Mouse (Mus musculus): Measurements from ENCODE around the gene Pkn2.

Pkn2 gene

GRCm38 (mm10) chr3:142834024-142834423 is 47.8 kb downstream of the Pkn2 start:
- no peak for DNase-seq (ENCODE audit: low spot score)

- DNase-seq (ENCODE audit: low spot score): no peak
Observed at GRCm38 (mm10) chr3:142832910-142833309, 48.9 kb downstream of the Pkn2 start.

- DNase-seq (ENCODE audit: low spot score): no peak
Observed at GRCm38 (mm10) chr3:142826449-142827146, 55.2 kb downstream of the Pkn2 start.

- no peak for DNase-seq (ENCODE audit: low spot score)
Observed at GRCm38 (mm10) chr3:142823606-142824005, 58.2 kb downstream of the Pkn2 start.

- no peak for DNase-seq (ENCODE audit: low spot score)
Observed at GRCm38 (mm10) chr3:142817506-142817905, 64.3 kb downstream of the Pkn2 start.

GRCm38 (mm10) chr3:142811582-142811981 is 70.2 kb downstream of the Pkn2 start:
- DNase-seq (ENCODE audit: low spot score): no peak

GRCm38 (mm10) chr3:142795587-142795986 is 86.2 kb downstream of the Pkn2 start:
- no peak for DNase-seq (ENCODE audit: low spot score)

GRCm38 (mm10) chr3:142786423-142787072 is 95.3 kb downstream of the Pkn2 start:
- DNase-seq (ENCODE audit: low spot score): no peak

GRCm38 (mm10) chr3:142777227-142777626 is 104.6 kb downstream of the Pkn2 start:
- DNase-seq (ENCODE audit: low spot score): no peak

GRCm38 (mm10) chr3:142773538-142774191 is 108.1 kb downstream of the Pkn2 start:
- no peak for DNase-seq (ENCODE audit: low spot score)

- no peak for DNase-seq (ENCODE audit: low spot score)
Observed at GRCm38 (mm10) chr3:142770518-142770917, 111.3 kb downstream of the Pkn2 start.

- no peak for DNase-seq (ENCODE audit: low spot score)
Observed at GRCm38 (mm10) chr3:142768498-142768897, 113.3 kb downstream of the Pkn2 start.

- DNase-seq (ENCODE audit: low spot score): no peak
Observed at GRCm38 (mm10) chr3:142765778-142766165, 116.0 kb downstream of the Pkn2 start.

GRCm38 (mm10) chr3:142764995-142765777 is 116.6 kb downstream of the Pkn2 start, which contains the start of gene Gtf2b:
TSS of gene Gtf2b (plus strand) at chr3:142765045.
- DNase-seq (ENCODE audit: low spot score): peak; percentile 96

- no peak for DNase-seq (ENCODE audit: low spot score)
Observed at GRCm38 (mm10) chr3:142760356-142760755, 121.4 kb downstream of the Pkn2 start.

- no peak for DNase-seq (ENCODE audit: low spot score)
Observed at GRCm38 (mm10) chr3:142758593-142758992, 123.2 kb downstream of the Pkn2 start.

GRCm38 (mm10) chr3:142757841-142758240 is 124.0 kb downstream of the Pkn2 start:
- DNase-seq (ENCODE audit: low spot score): no peak

GRCm38 (mm10) chr3:142755132-142755867 is 126.5 kb downstream of the Pkn2 start:
- no peak for DNase-seq (ENCODE audit: low spot score)

- no peak for DNase-seq (ENCODE audit: low spot score)
Observed at GRCm38 (mm10) chr3:142749131-142749530, 132.7 kb downstream of the Pkn2 start.

- DNase-seq (ENCODE audit: low spot score): no peak
Observed at GRCm38 (mm10) chr3:142747673-142748072, 134.1 kb downstream of the Pkn2 start.

- no peak for DNase-seq (ENCODE audit: low spot score)
Observed at GRCm38 (mm10) chr3:142745076-142745475, 136.7 kb downstream of the Pkn2 start.

Measured in retina, embryonic 14.5 days (tissue).